ENCODE assay signal across 8 mouse cellular contexts in the genomic region with DNA sequence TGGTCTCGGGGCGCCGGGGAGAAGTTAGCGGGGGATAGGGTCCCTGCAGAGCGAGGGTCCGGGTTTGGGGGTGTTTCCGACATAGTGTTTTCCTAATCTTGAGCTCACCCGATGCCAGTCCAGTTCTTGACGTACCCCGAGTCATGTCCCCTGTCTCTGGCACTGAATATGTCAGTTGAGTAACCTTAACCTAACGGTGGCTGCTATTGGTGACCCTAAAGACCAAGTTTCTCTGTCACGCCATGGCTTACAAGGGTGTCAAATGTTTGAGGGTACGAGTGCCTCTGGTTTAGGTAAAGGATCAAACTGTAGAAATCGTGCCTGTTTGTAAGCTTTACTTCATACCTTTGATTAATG. TPM values are rescaled to one million over a fixed set of nuclear protein-coding genes. Genes with fewer than 3 reads are reported as not detected.
DNase-seq lines count a peak whose midpoint lies in the region; ATAC-seq lines count a peak whose summit lies in the region.

No protein-coding gene starts in this region.

- H3K27me3 ChIP-seq in kidney, embryonic 16.5 days (ENCODE audit: insufficient read depth, low read length): no peaks in the 10 kb centered on the region
- no peaks in the 10 kb centered on the region for H3K27me3 ChIP-seq in hindbrain, embryonic 16.5 days (replicated peaks; ENCODE audit: control insufficient read depth, insufficient read depth, low read length)
- H3K27me3 ChIP-seq in midbrain, embryonic 16.5 days (ENCODE audit: control insufficient read depth, insufficient read depth, low read depth, low read length): no peaks in the 10 kb centered on the region

- H3K36me3 ChIP-seq in kidney, embryonic 16.5 days (ENCODE audit: insufficient read depth, low read length): no peaks in the 10 kb centered on the region
- no peaks in the 10 kb centered on the region for H3K36me3 ChIP-seq in hindbrain, embryonic 16.5 days (ENCODE audit: control insufficient read depth, insufficient read depth, low read length)
- H3K36me3 ChIP-seq in midbrain, embryonic 16.5 days (ENCODE audit: control insufficient read depth, insufficient read depth, low read length): no peaks in the 10 kb centered on the region

- H3K4me3 ChIP-seq in kidney, embryonic 16.5 days (ENCODE audit: low read length): peak overlapping the region; percentile 75
- peak overlapping the region; percentile 93 for H3K4me3 ChIP-seq in brown adipose tissue, adult 24 weeks (ENCODE audit: insufficient read depth, low read depth, low read length)
- peak overlapping the region; percentile 86 for H3K4me3 ChIP-seq in hindbrain, embryonic 16.5 days (ENCODE audit: low read length)
- peak overlapping the region; percentile 85 for H3K4me3 ChIP-seq in midbrain, embryonic 16.5 days (ENCODE audit: low read depth, low read length)

- H3K27ac ChIP-seq in kidney, embryonic 16.5 days (ENCODE audit: low read length): peak overlapping the region; percentile 99
- peak overlapping the region; percentile 93 for H3K27ac ChIP-seq in brown adipose tissue, adult 24 weeks (replicated peaks; ENCODE audit: low read depth, low read length)
- H3K27ac ChIP-seq in hindbrain, embryonic 16.5 days (ENCODE audit: low read depth, low read length): peak overlapping the region; percentile 99
- H3K27ac ChIP-seq in midbrain, embryonic 16.5 days (ENCODE audit: low read length): peak overlapping the region; percentile 100

- peak overlapping the region; percentile 89 for H3K9ac ChIP-seq in kidney, embryonic 16.5 days (replicated peaks; ENCODE audit: low read length)
- H3K9ac ChIP-seq in hindbrain, embryonic 16.5 days (ENCODE audit: low read depth, low read length): peak overlapping the region; percentile 96
- H3K9ac ChIP-seq in midbrain, embryonic 16.5 days (ENCODE audit: low read depth, low read length): peak overlapping the region; percentile 94

- DNase-seq in kidney, adult 11 months: no peak
- no peak for DNase-seq in urinary bladder, adult 18-20 months (ENCODE audit: low spot score in 2 of 2)
- no peak for DNase-seq in cerebellum, adult 9-10 months
- DNase-seq in adrenal gland, adult 8-10 months: no peak

- no peaks in the 10 kb centered on the region for H3K9me3 ChIP-seq in kidney, embryonic 16.5 days (ENCODE audit: low read length)
- H3K9me3 ChIP-seq in hindbrain, embryonic 16.5 days (ENCODE audit: control insufficient read depth, low read length): no peaks in the 10 kb centered on the region
- no peaks in the 10 kb centered on the region for H3K9me3 ChIP-seq in midbrain, embryonic 16.5 days (replicated peaks; ENCODE audit: control insufficient read depth, low read length, poor library complexity, severe bottlenecking)

- H3K4me1 ChIP-seq in kidney, embryonic 16.5 days (ENCODE audit: insufficient read depth, low read length): peaks cover 10% of the 10 kb centered on the region
- peaks cover 9% of the 10 kb centered on the region; the same call in 1 of the 2 replicates for H3K4me1 ChIP-seq in brown adipose tissue, adult 24 weeks (ENCODE audit: control insufficient read depth, insufficient read depth, insufficient read length, low read length)
- H3K4me1 ChIP-seq in hindbrain, embryonic 16.5 days (ENCODE audit: control insufficient read depth, insufficient read depth, low read depth, low read length): peaks cover 13% of the 10 kb centered on the region
- peaks cover 12% of the 10 kb centered on the region for H3K4me1 ChIP-seq in midbrain, embryonic 16.5 days (ENCODE audit: control insufficient read depth, insufficient read depth, low read length)

- 2% methylated on average over 14 of the region's 14 CpGs for WGBS in kidney, embryonic 16.5 days
- WGBS in hindbrain, embryonic 16.5 days: 4% methylated on average over 14 of the region's 14 CpGs
- 4% methylated on average over 14 of the region's 14 CpGs for WGBS in midbrain, embryonic 16.5 days

- ATAC-seq in kidney, embryonic 16.5 days (ENCODE audit: low FRiP score, low TSS enrichment): no peak
- peak; percentile 55 for ATAC-seq in hindbrain, embryonic 16.5 days
- ATAC-seq in midbrain, embryonic 16.5 days: peak; percentile 69; the same call in 1 of the 2 replicates

- H3K4me2 ChIP-seq in kidney, embryonic 16.5 days (replicated peaks; ENCODE audit: low read depth, low read length): peak overlapping the region; percentile 73
- peak overlapping the region; percentile 87 for H3K4me2 ChIP-seq in hindbrain, embryonic 16.5 days (ENCODE audit: low read length)
- H3K4me2 ChIP-seq in midbrain, embryonic 16.5 days (ENCODE audit: low read length): peak overlapping the region; percentile 83

RNA-seq across cellular contexts. Expression of gene Odf2l, which starts 0.6 kb away (rescaled TPM):
- polyA plus RNA-seq in kidney, embryonic 16.5 days (2015; fragmentation: Nextera tagmentation; extraction: Ambion mirVana): 17.3 and 18.1 TPM in 2 replicates
- polyA plus RNA-seq in brown adipose tissue, adult 24 weeks (2012; ENCODE audit: insufficient read depth, insufficient read length, missing spikeins): 15.0 and 15.7 TPM in 2 replicates
- 10.5 TPM in 2 replicates for polyA plus RNA-seq in hindbrain, embryonic 16.5 days (2015; fragmentation: Nextera tagmentation; extraction: Ambion mirVana)
- polyA plus RNA-seq in midbrain, embryonic 16.5 days (2015; fragmentation: Nextera tagmentation; extraction: Ambion mirVana): 12.6 and 13.7 TPM in 2 replicates
- total RNA-seq in adrenal gland, adult 8-10 months (2022): 10 to 100 TPM; 18.1 to 26.7 (median 22.5) TPM

RNA-seq across cellular contexts. Expression of gene Clca2, which starts 19.7 kb away (rescaled TPM):
- polyA plus RNA-seq in kidney, embryonic 16.5 days (2015; fragmentation: Nextera tagmentation; extraction: Ambion mirVana): 0.25 and 0.41 TPM in 2 replicates
- polyA plus RNA-seq in brown adipose tissue, adult 24 weeks (2012; ENCODE audit: insufficient read depth, insufficient read length, missing spikeins): not detected in 2 replicates
- polyA plus RNA-seq in hindbrain, embryonic 16.5 days (2015; fragmentation: Nextera tagmentation; extraction: Ambion mirVana): not detected in 2 replicates
- 0.10 TPM in 1 of 2 replicates, not detected in the other for polyA plus RNA-seq in midbrain, embryonic 16.5 days (2015; fragmentation: Nextera tagmentation; extraction: Ambion mirVana)
- total RNA-seq in adrenal gland, adult 8-10 months (2022): 1 to 10 TPM in 1 of 4 experiments, under 1 TPM in 1, not detected in 2; 0.12 to 1.3 TPM
